Mouse (Mus musculus): ENCODE measurements around the gene Twsg1. TPM values are rescaled to one million over a fixed set of nuclear protein-coding genes. Genes with fewer than 3 reads are reported as not detected.

Gene Twsg1
- polyA plus RNA-seq, 1 experiment, result 29.1 TPM

- Histone ChIP-seq H3K4me3 (ENCODE audit: insufficient read depth, low read depth, low read length) (peak overlapping the region; percentile 32), H3K27ac (replicated peaks; ENCODE audit: low read depth, low read length) (peak overlapping the region; percentile 64)
These were observed 34.8 kb downstream of the Twsg1 start for GRCm38 (mm10) chr17:65916135-65916668.

GRCm38 (mm10) chr17:65914083-65914482, 36.9 kb downstream of the Twsg1 start:
- H3K27ac ChIP-seq (replicated peaks; ENCODE audit: low read depth, low read length), result no peak overlapping the region

More at GRCm38 (mm10) chr17:65916135-65916668, 34.8 kb downstream of the Twsg1 start:
- H3K4me1 ChIP-seq (ENCODE audit: control insufficient read depth, insufficient read depth, insufficient read length, low read length), result peaks cover 2% of the 10 kb centered on the region; the same call in 1 of the 2 replicates

GRCm38 (mm10) chr17:65912202-65912601, 38.8 kb downstream of the Twsg1 start:
- no peak overlapping the region for H3K27ac ChIP-seq (replicated peaks; ENCODE audit: low read depth, low read length)
- H3K4me3 ChIP-seq (ENCODE audit: insufficient read depth, low read depth, low read length), result no peak overlapping the region

More at GRCm38 (mm10) chr17:65914083-65914482, 36.9 kb downstream of the Twsg1 start:
- H3K4me1 ChIP-seq (ENCODE audit: control insufficient read depth, insufficient read depth, insufficient read length, low read length), result peaks cover 2% of the 10 kb centered on the region; the same call in 1 of the 2 replicates
- H3K4me3 ChIP-seq (ENCODE audit: insufficient read depth, low read depth, low read length), result no peak overlapping the region

GRCm38 (mm10) chr17:65911285-65912069, 39.5 kb downstream of the Twsg1 start:
- no peak overlapping the region for H3K27ac ChIP-seq (replicated peaks; ENCODE audit: low read depth, low read length)

More at GRCm38 (mm10) chr17:65912202-65912601, 38.8 kb downstream of the Twsg1 start:
- H3K4me1 ChIP-seq (ENCODE audit: control insufficient read depth, insufficient read depth, insufficient read length, low read length), result peaks cover 2% of the 10 kb centered on the region; the same call in 1 of the 2 replicates

GRCm38 (mm10) chr17:65908270-65908669, 42.8 kb downstream of the Twsg1 start:
- H3K27ac ChIP-seq (replicated peaks; ENCODE audit: low read depth, low read length), result no peak overlapping the region
- no peak overlapping the region for H3K4me3 ChIP-seq (ENCODE audit: insufficient read depth, low read depth, low read length)
- no peaks in the 10 kb centered on the region for H3K4me1 ChIP-seq (ENCODE audit: control insufficient read depth, insufficient read depth, insufficient read length, low read length)

More at GRCm38 (mm10) chr17:65911285-65912069, 39.5 kb downstream of the Twsg1 start:
- Histone ChIP-seq H3K4me3 (ENCODE audit: insufficient read depth, low read depth, low read length) (no peak overlapping the region), H3K4me1 (ENCODE audit: control insufficient read depth, insufficient read depth, insufficient read length, low read length) (peaks cover 2% of the 10 kb centered on the region; the same call in 1 of the 2 replicates)

- Histone ChIP-seq H3K4me3 (ENCODE audit: insufficient read depth, low read depth, low read length) (peak overlapping the region; percentile 6; the same call in 1 of the 2 replicates), H3K4me1 (ENCODE audit: control insufficient read depth, insufficient read depth, insufficient read length, low read length) (no peaks in the 10 kb centered on the region), H3K27ac (replicated peaks; ENCODE audit: low read depth, low read length) (peak overlapping the region; percentile 31)
These were observed 44.1 kb downstream of the Twsg1 start for GRCm38 (mm10) chr17:65906895-65907401.

GRCm38 (mm10) chr17:65906313-65906894, 44.6 kb downstream of the Twsg1 start:
- H3K27ac ChIP-seq (replicated peaks; ENCODE audit: low read depth, low read length), result peak overlapping the region; percentile 31
- H3K4me3 ChIP-seq (ENCODE audit: insufficient read depth, low read depth, low read length), result peak overlapping the region; percentile 21
- H3K4me1 ChIP-seq (ENCODE audit: control insufficient read depth, insufficient read depth, insufficient read length, low read length), result no peaks in the 10 kb centered on the region

- no peak overlapping the region for H3K27ac ChIP-seq (replicated peaks; ENCODE audit: low read depth, low read length)
- H3K4me1 ChIP-seq (ENCODE audit: control insufficient read depth, insufficient read depth, insufficient read length, low read length), result no peaks in the 10 kb centered on the region
- no peak overlapping the region for H3K4me3 ChIP-seq (ENCODE audit: insufficient read depth, low read depth, low read length)
These were observed 45.8 kb downstream of the Twsg1 start for GRCm38 (mm10) chr17:65905241-65905640.

- Histone ChIP-seq H3K27ac (replicated peaks; ENCODE audit: low read depth, low read length) (no peak overlapping the region), H3K4me1 (ENCODE audit: control insufficient read depth, insufficient read depth, insufficient read length, low read length) (no peaks in the 10 kb centered on the region), H3K4me3 (ENCODE audit: insufficient read depth, low read depth, low read length) (no peak overlapping the region)
These were observed 47.2 kb downstream of the Twsg1 start for GRCm38 (mm10) chr17:65903826-65904225.

- Histone ChIP-seq H3K4me3 (ENCODE audit: insufficient read depth, low read depth, low read length) (no peak overlapping the region), H3K27ac (replicated peaks; ENCODE audit: low read depth, low read length) (no peak overlapping the region), H3K4me1 (ENCODE audit: control insufficient read depth, insufficient read depth, insufficient read length, low read length) (no peaks in the 10 kb centered on the region)
These were observed 48.0 kb downstream of the Twsg1 start for GRCm38 (mm10) chr17:65903011-65903410.

- H3K4me1 ChIP-seq (ENCODE audit: control insufficient read depth, insufficient read depth, insufficient read length, low read length), result no peaks in the 10 kb centered on the region
These were observed 48.7 kb downstream of the Twsg1 start for GRCm38 (mm10) chr17:65902281-65902680.

GRCm38 (mm10) chr17:65896016-65896415, 55.0 kb downstream of the Twsg1 start:
- Histone ChIP-seq H3K4me1 (ENCODE audit: control insufficient read depth, insufficient read depth, insufficient read length, low read length) (no peaks in the 10 kb centered on the region), H3K4me3 (ENCODE audit: insufficient read depth, low read depth, low read length) (no peak overlapping the region), H3K27ac (replicated peaks; ENCODE audit: low read depth, low read length) (no peak overlapping the region)

More at GRCm38 (mm10) chr17:65902281-65902680, 48.7 kb downstream of the Twsg1 start:
- Histone ChIP-seq H3K27ac (replicated peaks; ENCODE audit: low read depth, low read length) (no peak overlapping the region), H3K4me3 (ENCODE audit: insufficient read depth, low read depth, low read length) (no peak overlapping the region)

GRCm38 (mm10) chr17:65889476-65889875, 61.5 kb downstream of the Twsg1 start:
- H3K27ac ChIP-seq (replicated peaks; ENCODE audit: low read depth, low read length), result no peak overlapping the region
- no peak overlapping the region for H3K4me3 ChIP-seq (ENCODE audit: insufficient read depth, low read depth, low read length)
- H3K4me1 ChIP-seq (ENCODE audit: control insufficient read depth, insufficient read depth, insufficient read length, low read length), result peaks cover 2% of the 10 kb centered on the region; the same call in 1 of the 2 replicates

- Histone ChIP-seq H3K27ac (replicated peaks; ENCODE audit: low read depth, low read length) (peak overlapping the region; percentile 10; the same call in 1 of the 2 replicates), H3K4me1 (ENCODE audit: control insufficient read depth, insufficient read depth, insufficient read length, low read length) (peaks cover 4% of the 10 kb centered on the region; the same call in 1 of the 2 replicates), H3K4me3 (ENCODE audit: insufficient read depth, low read depth, low read length) (peak overlapping the region; percentile 93)
These were observed 64.5 kb downstream of the Twsg1 start for GRCm38 (mm10) chr17:65886571-65886970.
